Mouse (Mus musculus) forebrain, embryonic 12.5 days (tissue): ENCODE results near the gene Slc30a7. TPM values are rescaled to one million over a fixed set of nuclear protein-coding genes. Genes with fewer than 3 reads are reported as not detected.
"Not testable (repeated sequence)": the region's sequence is repeated elsewhere in the genome, so short reads cannot be mapped to it uniquely, and the experiment has no call there.

Experiments
- ATAC-seq: fragments of 200-750 bp; cut with Nextera tagmentation; 2 replicates; pipeline ENCODE4 v1.8.0; 2017; ENCODE audit warnings: moderate TSS enrichment; ENCODE audit not compliant: low FRiP score
- H3K27ac ChIP-seq: fragments of 300-500 bp; sonication (generic); 2 replicates; pipeline ENCODE4 v1.5.1; 2016; ENCODE audit warnings: mild to moderate bottlenecking
- H3K27me3 ChIP-seq: fragments of 300-500 bp; sonication (generic); 2 replicates; pipeline ENCODE4 v1.6.1; 2016; ENCODE audit warnings: mild to moderate bottlenecking
- H3K36me3 ChIP-seq: fragments of 300-500 bp; sonication (generic); replicated peaks from 2 replicates; pipeline ENCODE4 v1.6.1; 2016; ENCODE audit warnings: mild to moderate bottlenecking
- H3K4me1 ChIP-seq: fragments of 300-500 bp; sonication (generic); 2 replicates; pipeline ENCODE4 v1.6.1; 2016
- H3K4me2 ChIP-seq: fragments of 300-500 bp; sonication (generic); 2 replicates; pipeline ENCODE4 v1.6.1; 2016; ENCODE audit warnings: mild to moderate bottlenecking, moderate library complexity
- H3K4me3 ChIP-seq: fragments of 300-500 bp; sonication (generic); replicated peaks from 2 replicates; pipeline ENCODE4 v1.5.1; 2016; ENCODE audit warnings: mild to moderate bottlenecking
- H3K9ac ChIP-seq: fragments of 300-500 bp; sonication (generic); 2 replicates; pipeline ENCODE4 v1.6.1; 2016; ENCODE audit warnings: mild to moderate bottlenecking
- H3K9me3 ChIP-seq: fragments of 300-500 bp; sonication (generic); 2 replicates; pipeline ENCODE4 v1.6.1; 2016
- WGBS: fragments of 180-500 bp; shearing (Covaris S2); methylation state at CpG from one replicate; pipeline ENCODE4 v1.1.7; 2016; 5-methylcytosine and 5-hydroxymethylcytosine counted together
- polyA plus RNA-seq: library from polyadenylated mRNA; unstranded; fragments of >200 nt; fragmentation: Nextera tagmentation; extraction: Ambion mirVana; gene quantifications from 2 replicates; pipeline ENCODE4 v1.2.1, GENCODE M21; 2016

Gene Slc30a7
- polyA plus RNA-seq, 1 experiment from 2014 or later, result 20.3 TPM

DNA sequence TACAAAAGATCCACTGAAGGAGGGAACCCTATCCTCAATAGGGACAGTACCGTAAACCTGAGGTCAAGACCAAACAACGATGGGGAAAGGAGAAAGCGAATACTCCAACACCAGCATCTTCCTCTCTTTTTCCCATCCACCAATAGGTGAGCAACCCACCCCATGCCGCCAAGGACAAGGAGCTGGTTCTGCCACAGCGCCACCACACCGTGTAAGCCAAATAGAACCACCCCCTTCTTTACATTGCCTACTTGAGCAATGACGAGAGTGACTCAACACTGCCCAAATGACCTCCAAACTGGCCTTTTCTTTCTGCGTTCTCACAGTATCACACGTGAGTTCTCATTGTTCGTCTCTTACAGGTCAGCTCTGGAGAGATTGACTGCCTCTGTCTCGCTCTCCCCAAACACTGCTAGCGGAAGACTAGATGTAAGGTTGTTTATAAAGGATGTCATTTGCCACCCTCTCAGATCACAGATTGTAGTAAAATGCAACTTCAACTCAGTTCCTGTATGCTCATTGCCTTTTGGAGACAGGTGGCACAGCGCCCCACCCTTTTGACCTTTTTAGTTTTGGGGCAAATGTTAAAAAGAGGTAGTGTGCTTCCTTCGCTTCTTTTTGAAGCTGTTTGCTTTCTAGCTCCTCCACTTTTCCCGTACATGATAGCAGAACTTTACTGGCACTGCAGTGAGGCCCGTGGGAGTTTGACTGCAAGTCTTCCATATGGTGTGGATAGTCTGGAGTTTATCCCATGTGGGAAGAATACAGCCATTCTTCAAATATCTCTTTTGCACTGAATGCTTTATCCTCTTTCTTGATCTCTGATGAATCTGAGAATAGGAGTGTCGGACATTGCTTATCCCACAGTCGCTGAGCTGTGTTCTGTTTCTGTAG lies 73.7 kb downstream of the Slc30a7 start:
- Histone ChIP-seq H3K4me2 (no peak overlapping the region), H3K4me3 (no peak overlapping the region), H3K36me3 (peaks cover 9% of the 10 kb centered on the region), H3K4me1 (no peaks in the 10 kb centered on the region), H3K27ac (no peak overlapping the region), H3K9me3 (no peaks in the 10 kb centered on the region), H3K27me3 (no peaks in the 10 kb centered on the region), H3K9ac (no peak overlapping the region)
- no peak for ATAC-seq
- 93% methylated on average over 18 of the region's 18 CpGs for WGBS

DNA sequence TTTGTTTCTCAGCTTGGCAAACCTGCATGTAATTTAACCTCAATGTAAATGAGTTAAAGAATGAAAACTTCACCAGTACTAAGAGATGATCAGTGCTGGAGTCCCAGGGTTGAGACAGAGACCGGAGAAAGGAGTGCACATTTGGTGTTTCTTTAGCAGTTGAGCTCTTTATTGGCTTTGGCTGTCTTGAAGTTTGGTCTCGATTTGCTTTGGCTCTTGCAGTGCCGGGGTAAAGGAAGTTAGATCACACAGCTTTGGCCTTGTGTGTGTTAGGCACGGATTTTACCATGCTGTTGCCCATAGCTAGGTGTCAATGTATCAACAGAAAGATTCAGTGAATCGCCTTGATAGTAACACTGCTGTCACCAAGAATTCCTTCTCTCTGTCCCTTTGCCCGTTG lies 75.5 kb downstream of the Slc30a7 start:
- no peaks in the 10 kb centered on the region for H3K4me1 ChIP-seq
- no peaks in the 10 kb centered on the region for H3K9me3 ChIP-seq
- no peak overlapping the region for H3K27ac ChIP-seq
- no peak for ATAC-seq
- 93% methylated on average over 6 of the region's 6 CpGs for WGBS
- no peak overlapping the region for H3K4me2 ChIP-seq
- H3K9ac ChIP-seq, result no peak overlapping the region
- no peaks in the 10 kb centered on the region for H3K27me3 ChIP-seq
- no peak overlapping the region for H3K4me3 ChIP-seq
- H3K36me3 ChIP-seq, result peaks cover 13% of the 10 kb centered on the region

DNA sequence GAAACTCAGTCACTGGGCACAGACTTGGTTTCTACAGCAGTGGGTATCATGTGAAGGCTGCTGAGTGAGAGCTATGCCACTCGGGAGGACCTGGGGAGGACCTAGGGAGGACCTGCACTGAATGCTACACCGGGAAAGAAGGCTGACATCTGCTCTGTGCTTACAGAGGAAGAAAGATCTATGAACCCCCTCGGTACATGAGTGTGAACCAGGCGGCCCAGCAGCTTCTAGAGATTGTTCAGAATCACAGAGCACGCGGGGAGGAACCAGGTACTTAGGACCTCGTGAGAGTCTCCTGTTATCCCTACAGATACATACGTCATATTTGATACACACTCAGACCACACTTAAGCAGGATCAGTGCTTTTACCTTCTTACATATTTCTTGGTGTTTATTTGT lies 80.7 kb downstream of the Slc30a7 start:
- H3K27ac ChIP-seq, result no peak overlapping the region
- H3K4me1 ChIP-seq, result no peaks in the 10 kb centered on the region
- 93% methylated on average over 8 of the region's 8 CpGs for WGBS
- ATAC-seq, result no peak
- no peaks in the 10 kb centered on the region for H3K27me3 ChIP-seq
- peaks cover 22% of the 10 kb centered on the region for H3K36me3 ChIP-seq
- H3K4me2 ChIP-seq, result no peak overlapping the region
- H3K9me3 ChIP-seq, result no peaks in the 10 kb centered on the region
- H3K9ac ChIP-seq, result no peak overlapping the region
- H3K4me3 ChIP-seq, result no peak overlapping the region

DNA sequence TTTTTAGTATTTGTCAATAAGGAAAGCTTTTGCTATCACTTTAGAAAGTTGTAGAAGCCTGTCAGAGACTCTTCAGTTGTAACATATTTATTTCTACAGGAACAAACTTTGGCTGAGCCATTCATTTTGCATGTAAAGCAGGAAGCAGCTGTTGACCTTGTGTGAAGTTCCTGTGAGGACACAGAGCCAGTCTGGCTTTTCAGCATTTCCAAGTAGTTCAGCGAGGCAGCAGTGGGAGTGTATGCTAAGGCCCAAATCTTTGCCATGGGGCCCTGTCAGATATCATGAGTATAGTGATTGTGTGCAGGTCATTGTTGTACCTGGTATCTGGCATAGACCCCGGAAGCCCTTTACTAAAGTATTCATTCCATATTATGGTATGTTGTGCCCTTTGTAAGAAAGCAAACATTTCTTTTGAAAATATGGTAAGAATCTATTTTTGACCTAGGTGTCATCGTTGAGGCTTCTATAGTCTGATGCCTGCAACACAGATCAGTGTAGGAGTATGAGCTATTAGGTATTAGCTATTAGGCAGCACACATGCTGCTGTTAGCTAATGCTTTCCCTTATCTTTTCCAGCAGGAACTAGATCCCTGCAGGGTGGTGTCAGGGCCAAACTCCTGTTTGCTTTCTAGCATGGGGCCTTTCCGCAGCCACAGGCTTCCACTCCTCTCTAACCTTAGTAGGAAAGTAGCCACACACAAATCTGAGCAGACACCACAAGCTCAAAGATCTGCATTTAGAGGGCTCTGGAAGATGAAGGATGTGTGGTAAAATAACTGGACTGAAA lies 82.6 kb downstream of the Slc30a7 start:
- 92% methylated on average over 4 of the region's 4 CpGs for WGBS
- H3K4me1 ChIP-seq, result no peaks in the 10 kb centered on the region
- no peak overlapping the region for H3K4me2 ChIP-seq
- H3K9ac ChIP-seq, result no peak overlapping the region
- no peak for ATAC-seq
- H3K4me3 ChIP-seq, result no peak overlapping the region
- no peak overlapping the region for H3K27ac ChIP-seq
- no peaks in the 10 kb centered on the region for H3K9me3 ChIP-seq
- no peaks in the 10 kb centered on the region for H3K27me3 ChIP-seq
- H3K36me3 ChIP-seq, result peaks cover 16% of the 10 kb centered on the region

DNA sequence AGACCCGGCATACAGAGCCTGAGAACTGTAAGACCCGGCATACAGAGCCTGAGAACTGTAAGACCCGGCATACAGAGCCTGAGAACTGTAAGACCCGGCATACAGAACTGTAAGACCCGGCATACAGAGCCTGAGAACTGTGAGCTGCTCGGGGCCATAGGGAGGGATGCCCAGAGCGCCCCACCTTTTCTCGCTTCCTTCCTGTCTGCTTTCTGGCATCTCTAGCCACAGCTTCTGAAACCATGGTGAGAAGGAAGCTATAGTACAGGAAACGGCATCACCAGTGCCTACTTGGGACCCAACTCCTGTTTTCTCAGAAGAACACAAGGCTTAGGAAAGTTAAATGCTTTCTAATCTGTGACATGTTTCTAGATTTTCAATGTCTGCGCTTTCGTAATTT lies 99.8 kb downstream of the Slc30a7 start:
- H3K4me2 ChIP-seq, H3K9ac ChIP-seq, H3K4me3 ChIP-seq, H3K27ac ChIP-seq, H3K9me3 ChIP-seq, H3K4me1 ChIP-seq, H3K27me3 ChIP-seq, ATAC-seq: not testable (repeated sequence)
- H3K36me3 ChIP-seq, result peaks cover 11% of the 10 kb centered on the region
- 97% methylated on average over 10 of the region's 11 CpGs for WGBS

DNA sequence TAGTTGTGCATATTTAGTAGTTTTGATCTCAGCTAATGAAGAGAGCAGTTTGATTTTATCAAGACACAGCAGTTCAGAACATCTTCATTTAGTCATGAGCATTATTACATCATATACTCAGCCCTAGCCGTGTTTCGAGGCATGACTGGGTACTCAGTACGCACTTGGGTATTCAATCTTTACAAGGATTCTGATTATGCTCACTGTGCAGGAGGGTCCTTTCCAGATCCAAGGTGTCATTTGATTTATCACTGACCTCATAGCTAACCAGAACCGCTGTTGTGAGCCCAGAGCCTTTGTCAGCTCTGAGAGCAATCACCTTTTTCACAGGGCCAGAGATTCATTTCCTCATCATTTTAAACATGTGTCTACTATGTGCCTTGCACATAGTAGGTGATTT lies 101.6 kb downstream of the Slc30a7 start:
- H3K9me3 ChIP-seq, result no peaks in the 10 kb centered on the region
- H3K4me2 ChIP-seq, result no peak overlapping the region
- peaks cover 19% of the 10 kb centered on the region for H3K36me3 ChIP-seq
- no peaks in the 10 kb centered on the region for H3K27me3 ChIP-seq
- 92% methylated on average over 4 of the region's 4 CpGs for WGBS
- no peak for ATAC-seq
- H3K4me3 ChIP-seq, result no peak overlapping the region
- H3K9ac ChIP-seq, result no peak overlapping the region
- H3K27ac ChIP-seq, result no peak overlapping the region
- H3K4me1 ChIP-seq, result no peaks in the 10 kb centered on the region

DNA sequence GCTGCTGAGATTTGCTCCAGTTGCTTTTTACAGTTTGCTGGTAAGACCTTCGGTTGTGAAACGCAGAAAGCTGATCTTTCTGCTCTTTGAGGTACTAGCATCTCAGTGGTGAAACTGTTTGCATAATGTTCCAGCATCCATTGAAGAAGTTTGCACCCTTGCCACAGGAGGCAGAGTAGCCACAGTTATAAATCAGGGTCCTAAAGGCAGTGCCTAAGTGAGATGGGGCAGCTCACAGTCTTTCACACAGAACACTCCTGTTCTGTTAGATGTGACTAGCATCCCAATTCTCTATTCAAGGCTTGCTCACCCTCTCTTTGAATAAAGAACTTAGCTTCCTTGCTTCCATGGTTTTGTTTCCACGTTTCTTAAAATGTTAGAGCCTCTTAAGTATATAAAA lies 102.1 kb downstream of the Slc30a7 start:
- 88% methylated on average over 3 of the region's 3 CpGs for WGBS
- Histone ChIP-seq H3K9ac (no peak overlapping the region), H3K4me1 (no peaks in the 10 kb centered on the region), H3K36me3 (peaks cover 19% of the 10 kb centered on the region), H3K27me3 (no peaks in the 10 kb centered on the region), H3K9me3 (no peaks in the 10 kb centered on the region), H3K4me2 (no peak overlapping the region), H3K27ac (no peak overlapping the region), H3K4me3 (no peak overlapping the region)
- no peak for ATAC-seq

DNA sequence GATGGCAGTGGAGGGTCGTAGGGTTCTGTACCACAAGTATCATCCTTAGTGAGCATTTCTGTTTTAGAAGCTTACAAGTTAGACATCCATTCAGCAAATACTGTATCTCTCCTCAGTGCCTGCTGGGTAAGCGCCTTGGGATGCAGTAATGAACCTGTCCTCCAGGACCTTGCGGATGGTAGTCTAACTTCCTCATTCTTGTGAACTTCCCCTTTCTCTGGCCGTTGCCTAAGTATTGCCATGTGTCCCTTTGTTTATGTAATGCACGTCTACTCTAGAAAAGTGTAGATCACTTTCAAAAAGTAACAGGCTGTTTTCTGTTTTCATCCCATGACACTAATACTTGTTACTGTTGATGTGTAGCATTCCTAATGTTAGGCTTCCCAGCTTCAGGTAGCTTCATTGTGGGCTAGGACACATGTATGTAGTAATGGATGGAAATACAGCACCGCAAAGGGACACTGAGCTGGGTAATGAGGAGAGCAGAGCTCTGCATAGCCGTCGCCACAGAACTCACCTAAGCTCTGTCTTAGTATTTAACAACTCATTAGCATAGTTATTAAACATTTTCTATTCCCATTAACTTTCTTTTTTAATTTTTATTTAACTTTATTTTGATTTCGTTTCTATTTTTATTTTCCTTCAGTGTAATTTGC lies 104.8 kb downstream of the Slc30a7 start:
- H3K9ac ChIP-seq, result no peak overlapping the region
- H3K4me3 ChIP-seq, result no peak overlapping the region
- no peak for ATAC-seq
- H3K27ac ChIP-seq, result no peak overlapping the region
- H3K36me3 ChIP-seq, result peaks cover 14% of the 10 kb centered on the region
- 90% methylated on average over 9 of the region's 9 CpGs for WGBS
- H3K27me3 ChIP-seq, result no peaks in the 10 kb centered on the region
- peaks cover 7% of the 10 kb centered on the region; the same call in 1 of the 2 replicates for H3K4me1 ChIP-seq
- H3K4me2 ChIP-seq, result no peak overlapping the region
- no peaks in the 10 kb centered on the region for H3K9me3 ChIP-seq

DNA sequence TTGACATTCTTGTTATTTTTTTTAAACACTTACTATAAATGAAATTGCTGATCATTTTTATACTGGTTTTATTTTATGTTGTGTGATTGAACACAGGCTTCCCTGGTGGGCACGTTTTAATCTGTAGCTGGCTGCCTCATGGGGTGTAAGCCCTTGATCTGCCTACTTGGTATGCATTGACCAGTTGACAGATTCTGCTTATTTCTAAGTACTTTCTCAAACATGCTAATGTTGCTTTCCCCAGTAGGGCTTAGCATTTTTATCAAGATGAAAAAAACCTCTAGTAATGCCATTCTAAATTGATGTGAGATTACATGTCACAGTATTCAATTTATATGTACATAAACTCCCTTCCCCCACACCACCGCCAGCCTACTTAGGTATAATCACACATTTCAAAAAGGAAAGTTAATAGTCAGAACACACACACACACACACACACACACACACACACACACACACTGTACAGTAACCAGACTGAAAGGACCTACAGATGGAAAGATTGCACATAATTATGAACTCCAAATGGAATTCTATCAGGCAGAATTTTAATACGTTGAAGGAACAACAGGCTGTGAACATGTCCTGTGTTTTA lies 108.8 kb downstream of the Slc30a7 start:
- ATAC-seq, result no peak
- WGBS, result 66% methylated on average over 3 of the region's 3 CpGs

DNA sequence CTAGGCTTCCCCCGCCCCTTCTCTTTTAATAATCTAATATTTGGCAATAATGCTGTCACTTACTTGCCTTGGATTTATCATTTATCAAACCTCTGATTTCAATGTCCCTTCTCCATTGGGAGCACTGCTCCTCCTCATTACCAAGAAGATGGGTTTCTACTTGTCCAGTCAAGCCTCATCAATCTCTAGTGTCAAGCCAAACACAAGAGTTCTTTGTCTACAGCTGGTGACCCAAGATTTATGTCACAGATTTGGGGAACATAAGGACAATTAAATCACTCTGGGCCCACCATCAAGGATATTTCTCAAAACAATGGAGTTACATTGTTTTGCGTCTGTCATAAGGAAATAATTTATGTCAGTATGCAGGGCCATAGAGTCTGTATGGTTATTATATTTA lies 114.0 kb downstream of the Slc30a7 start:
- Histone ChIP-seq H3K36me3 (peaks cover 10% of the 10 kb centered on the region), H3K9me3 (no peaks in the 10 kb centered on the region), H3K4me2 (no peak overlapping the region), H3K27me3 (no peaks in the 10 kb centered on the region), H3K4me3 (no peak overlapping the region), H3K27ac (no peak overlapping the region), H3K9ac (no peak overlapping the region), H3K4me1 (peaks cover 3% of the 10 kb centered on the region)
- 84% methylated on average over 2 of the region's 2 CpGs for WGBS
- no peak for ATAC-seq

More for the DNA sequence above, 108.8 kb downstream of the Slc30a7 start:
- Histone ChIP-seq H3K4me2 (no peak overlapping the region), H3K9me3 (no peaks in the 10 kb centered on the region), H3K9ac (no peak overlapping the region), H3K27ac (no peak overlapping the region), H3K4me3 (no peak overlapping the region), H3K4me1 (peaks cover 7% of the 10 kb centered on the region; the same call in 1 of the 2 replicates), H3K36me3 (peaks cover 14% of the 10 kb centered on the region; the same call in 1 of the 2 replicates), H3K27me3 (no peaks in the 10 kb centered on the region)

DNA sequence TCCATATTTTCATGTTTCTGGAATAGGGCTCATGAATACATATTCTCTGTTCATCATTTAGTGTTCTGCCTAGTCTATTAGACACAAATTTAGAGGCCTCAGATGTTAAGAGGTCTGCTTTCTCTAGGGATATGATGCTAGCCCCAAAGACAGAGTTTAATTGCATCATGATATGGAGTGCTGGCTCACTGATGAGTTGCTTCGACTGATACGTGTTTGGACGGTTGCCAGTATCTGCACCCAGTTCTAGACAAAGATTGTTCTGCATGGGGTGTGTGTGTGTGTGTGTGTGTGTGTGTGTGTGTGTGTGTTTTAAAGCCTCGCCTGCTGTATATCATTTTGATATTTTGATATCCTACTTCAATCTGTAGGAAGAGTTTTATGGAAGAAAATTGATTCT lies 114.9 kb downstream of the Slc30a7 start:
- Histone ChIP-seq H3K27me3 (no peaks in the 10 kb centered on the region), H3K27ac (no peak overlapping the region), H3K4me2 (no peak overlapping the region), H3K4me3 (no peak overlapping the region), H3K9ac (no peak overlapping the region), H3K36me3 (peaks cover 10% of the 10 kb centered on the region), H3K9me3 (no peaks in the 10 kb centered on the region), H3K4me1 (peaks cover 3% of the 10 kb centered on the region)
- no peak for ATAC-seq
- WGBS, result 90% methylated on average over 4 of the region's 4 CpGs
